Comparison of ENCODE assay signal across 11 mouse cellular contexts in the genomic region with DNA sequence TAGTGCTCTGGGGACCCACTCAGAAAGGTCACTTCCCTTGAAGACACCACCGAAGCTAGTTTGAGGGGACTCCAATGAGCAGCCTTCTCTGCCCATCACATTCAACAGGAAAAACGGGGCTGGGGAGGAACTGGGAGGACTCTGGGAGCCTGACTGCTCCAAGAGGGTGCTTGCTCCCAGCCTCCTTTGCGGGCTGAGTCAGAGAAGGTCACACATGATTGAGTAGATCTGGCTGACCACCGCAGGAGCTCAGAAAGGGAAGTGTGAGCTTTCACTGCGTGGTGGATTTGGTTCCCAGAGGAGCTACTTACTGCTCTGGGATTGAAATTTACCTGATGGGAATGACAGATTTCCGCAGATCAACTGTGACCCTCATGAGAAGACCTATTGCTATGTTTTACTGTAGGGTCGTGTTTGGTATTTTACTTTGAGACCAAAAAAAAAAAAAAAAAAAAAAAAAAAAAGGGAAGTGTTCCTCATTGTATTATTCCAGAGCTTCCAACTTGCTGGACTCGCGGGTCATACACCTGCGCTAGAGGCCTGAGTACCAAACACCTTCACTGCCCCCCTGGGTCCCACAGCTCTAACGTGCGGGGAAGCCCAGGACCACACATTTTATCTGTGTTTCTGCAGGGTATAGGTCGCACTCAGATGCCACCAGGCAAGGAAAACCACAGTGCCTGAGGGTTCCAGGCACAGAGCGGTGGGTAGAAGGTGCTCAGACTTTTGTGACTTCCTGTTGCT. TPM values are rescaled to one million over a fixed set of nuclear protein-coding genes. Genes with fewer than 3 reads are reported as not detected.
DNase-seq lines count a peak whose midpoint lies in the region; ATAC-seq and TF ChIP-seq lines count a peak whose summit lies in the region.
"Had no signal": no experiment of that assay in that cellular context is flagged by ENCODE, and none has a peak within 500 bp of the region (broad histone marks: within the 10 kb centered on the region; RNA-seq: fewer than 3 reads in every experiment).

No protein-coding gene starts in this region.

- DNase-seq in gastrocnemius, adult 18-20 months (ENCODE audit: low spot score), result peak; percentile 10
- no peak for DNase-seq in gastrocnemius, postnatal 14 days
- peak; percentile 68 for DNase-seq in Patski (ENCODE audit: low read depth, low spot score)
- no peak for DNase-seq in layer of hippocampus, adult 8-10 months (ENCODE audit: low spot score in 2 of 2)
- DNase-seq in left cerebral cortex, postnatal 36 days (ENCODE audit: low spot score in 2 of 2), result no peak
- no peak for DNase-seq in yolk sac, embryonic 10.5 days (ENCODE audit: low spot score)
- DNase-seq: cerebellum, adult 11 months had no signal

- ATAC-seq in Patski, result peak; percentile 51
- ATAC-seq in hematopoietic stem cell, adult 5-6 weeks (replicated peaks in 1 of 2; ENCODE audit: insufficient read depth in 1 of 2, low FRiP score in 2 of 2, low TSS enrichment in 1 of 2, low read depth in 1 of 2, poor library complexity in 2 of 2, severe bottlenecking in 2 of 2), result peak; percentile 79 to 85
- peak; percentile 72 for ATAC-seq in monocyte, adult 5-6 weeks (replicated peaks; ENCODE audit: insufficient number of reproducible peaks, low FRiP score, low TSS enrichment, poor library complexity, severe bottlenecking)

- in situ Hi-C loops in Patski (cut with MboI; ENCODE audit: low pct_unique_long_range_greater_than_20kb), result loop anchor here (5.0 to 10.0 kb wide), 3 partner anchors 108 to 475 kb away; no protein-coding TSS in a partner anchor

- CTCF ChIA-PET in Patski (lab: Charles Lee), result interaction anchor here (0.9 to 1.8 kb wide), 5 partner anchors 7 to 193 kb away, joined by 3 to 5 read pairs (median 3); no protein-coding TSS in a partner anchor

- no peak for TF ChIP-seq CTCF in Patski (IDR thresholded peaks at IDR 0.05)

- POLR2A ChIA-PET in Patski (lab: Charles Lee), result interaction anchor here (0.6 to 9.9 kb wide), 7 partner anchors 50 to 294 kb away, joined by 3 to 152 read pairs (median 5); a partner anchor contains a TSS

- intact Hi-C loops in gastrocnemius, postnatal 14 days (cut with DNase I; ENCODE audit: low total_unique reads), result no loop called here
- intact Hi-C loops in left cerebral cortex, postnatal 36 days (cut with DNase I), result no loop called here

- no peaks in the 10 kb centered on the region for H3K27me3 ChIP-seq in Patski
- H3K27me3 ChIP-seq: neural tube, embryonic 13.5 days had no signal

RNA-seq across cellular contexts. Expression of a gene that starts 48.7 kb away (rescaled TPM):
- not detected for total RNA-seq in gastrocnemius, adult 18-20 months (2021)
- not detected for total RNA-seq in gastrocnemius, postnatal 14 days (2021)
- 1.1 TPM for polyA plus RNA-seq in Patski (2021)
- not detected in 2 replicates for total RNA-seq in hematopoietic stem cell, adult 5-6 weeks (2017)
- total RNA-seq in monocyte, adult 5-6 weeks (2017), result not detected in 3 replicates
- total RNA-seq in layer of hippocampus, adult 8-10 months (2022), result not detected
- under 1 TPM; 0.32 to 0.36 TPM for total RNA-seq in left cerebral cortex, postnatal 36 days (2021)
- polyA plus RNA-seq: liver, adult 2 months had no signal

Comparison
In these comparisons a context has a peak if more than half of its experiments do, and no peak if none do; other contexts are left out.
1. DNase-seq: peak in gastrocnemius, adult 18-20 months (single experiment) and Patski (single experiment); none in gastrocnemius, postnatal 14 days (single experiment), layer of hippocampus, adult 8-10 months (0 of 2), left cerebral cortex, postnatal 36 days (0 of 2) and yolk sac, embryonic 10.5 days (single experiment).
2. Peak in every context shown above with its lines, with median percentiles within 50 percentile points of each other: ATAC-seq.